Mouse (Mus musculus): ENCODE data around the gene Plekha1. TPM values are rescaled to one million over a fixed set of nuclear protein-coding genes. Genes with fewer than 3 reads are reported as not detected.
A peak's percentile ranks its signal among the peaks of the same experiment; 100 is the strongest.

The Plekha1 gene
- total RNA-seq, 2 experiments from 2014 or later, result 12.4 to 19.3 TPM

- peak; percentile 95 for ATAC-seq (replicated peaks; ENCODE audit: poor library complexity)
Observed at GRCm38 (mm10) chr7:130914693-130915363, 49.3 kb downstream of the Plekha1 start.

- ATAC-seq (replicated peaks; ENCODE audit: poor library complexity), result no peak
Observed at GRCm38 (mm10) chr7:130918260-130918659, 52.7 kb downstream of the Plekha1 start.

GRCm38 (mm10) chr7:130922981-130923731 is 57.6 kb downstream of the Plekha1 start:
- ATAC-seq (replicated peaks; ENCODE audit: poor library complexity), result no peak

GRCm38 (mm10) chr7:130930401-130930800 is 64.8 kb downstream of the Plekha1 start:
- ATAC-seq (replicated peaks; ENCODE audit: poor library complexity), result no peak

- no peak for ATAC-seq (replicated peaks; ENCODE audit: poor library complexity)
Observed at GRCm38 (mm10) chr7:130932921-130933320, 67.4 kb downstream of the Plekha1 start.

GRCm38 (mm10) chr7:130934654-130935053 is 69.1 kb downstream of the Plekha1 start:
- no peak for ATAC-seq (replicated peaks; ENCODE audit: poor library complexity)

- ATAC-seq (replicated peaks; ENCODE audit: poor library complexity), result peak; percentile 8; the same call in 1 of the 2 replicates
Observed at GRCm38 (mm10) chr7:130935421-130935792, 69.9 kb downstream of the Plekha1 start.

GRCm38 (mm10) chr7:130935793-130936471 is 70.4 kb downstream of the Plekha1 start, which contains the start of gene Htra1:
Gene Htra1 (plus strand): TSS chr7:130936111.
- ATAC-seq (replicated peaks; ENCODE audit: poor library complexity), result peak; percentile 59

- ATAC-seq (replicated peaks; ENCODE audit: poor library complexity), result no peak
Observed at GRCm38 (mm10) chr7:130936472-130936951, 71.0 kb downstream of the Plekha1 start.

GRCm38 (mm10) chr7:130937266-130937841 is 71.8 kb downstream of the Plekha1 start:
- ATAC-seq (replicated peaks; ENCODE audit: poor library complexity), result no peak

- ATAC-seq (replicated peaks; ENCODE audit: poor library complexity), result no peak
Observed at GRCm38 (mm10) chr7:130938005-130938404, 72.4 kb downstream of the Plekha1 start.

- no peak for ATAC-seq (replicated peaks; ENCODE audit: poor library complexity)
Observed at GRCm38 (mm10) chr7:130938896-130939295, 73.3 kb downstream of the Plekha1 start.

- no peak for ATAC-seq (replicated peaks; ENCODE audit: poor library complexity)
Observed at GRCm38 (mm10) chr7:130940733-130941132, 75.2 kb downstream of the Plekha1 start.

- ATAC-seq (replicated peaks; ENCODE audit: poor library complexity), result peak; percentile 92
Observed at GRCm38 (mm10) chr7:130943280-130943895, 77.8 kb downstream of the Plekha1 start.

GRCm38 (mm10) chr7:130944766-130945475 is 79.4 kb downstream of the Plekha1 start:
- no peak for ATAC-seq (replicated peaks; ENCODE audit: poor library complexity)

GRCm38 (mm10) chr7:130945730-130946129 is 80.2 kb downstream of the Plekha1 start:
- no peak for ATAC-seq (replicated peaks; ENCODE audit: poor library complexity)

GRCm38 (mm10) chr7:130946303-130946702 is 80.7 kb downstream of the Plekha1 start:
- no peak for ATAC-seq (replicated peaks; ENCODE audit: poor library complexity)

- peak; percentile 54; the same call in 1 of the 2 replicates for ATAC-seq (replicated peaks; ENCODE audit: poor library complexity)
Observed at GRCm38 (mm10) chr7:130948563-130949208, 83.1 kb downstream of the Plekha1 start.

GRCm38 (mm10) chr7:130949331-130949751 is 83.8 kb downstream of the Plekha1 start:
- ATAC-seq (replicated peaks; ENCODE audit: poor library complexity), result no peak
